Mouse (Mus musculus) hindbrain, embryonic 14.5 days (tissue): Measurements from ENCODE around the gene Fam222a. TPM values are rescaled to one million over a fixed set of nuclear protein-coding genes. Genes with fewer than 3 reads are reported as not detected.
A peak's percentile ranks its signal among the peaks of the same experiment; 100 is the strongest.

Experiments
- ATAC-seq: fragments of 200-750 bp; cut with Nextera tagmentation; 2 replicates; pipeline ENCODE4 v1.8.0; 2017; ENCODE audit warnings: moderate number of reproducible peaks, mild to moderate bottlenecking, moderate TSS enrichment, moderate library complexity; ENCODE audit not compliant: low FRiP score
- DNase-seq: peaks from one replicate; pipeline ENCODE4 v3.0.0-alpha.2; 2015; ENCODE audit warnings: low spot score
- H3K27ac ChIP-seq: fragments of 300-500 bp; sonication (generic); 2 replicates; pipeline ENCODE4 v1.5.1; 2014; ENCODE audit warnings: mild to moderate bottlenecking, moderate library complexity
- H3K27me3 ChIP-seq: fragments of 300-500 bp; sonication (generic); 2 replicates; pipeline ENCODE4 v1.6.1; 2014; ENCODE audit warnings: mild to moderate bottlenecking, low read length, mixed read lengths; ENCODE audit not compliant: control insufficient read depth, insufficient read depth
- H3K36me3 ChIP-seq: fragments of 300-500 bp; sonication (generic); replicated peaks from 2 replicates; pipeline ENCODE4 v1.6.1; 2014; ENCODE audit not compliant: control insufficient read depth, insufficient read depth
- H3K4me1 ChIP-seq: fragments of 300-500 bp; sonication (generic); replicated peaks from 2 replicates; pipeline ENCODE4 v1.6.1; 2014; ENCODE audit warnings: antibody characterized with exemption, low read length, mixed read lengths; ENCODE audit not compliant: control insufficient read depth, insufficient read depth
- H3K4me2 ChIP-seq: fragments of 300-500 bp; sonication (generic); replicated peaks from 2 replicates; pipeline ENCODE4 v1.6.1; 2014; ENCODE audit warnings: mild to moderate bottlenecking, moderate library complexity
- H3K4me3 ChIP-seq: fragments of 300-500 bp; sonication (generic); replicated peaks from 2 replicates; pipeline ENCODE4 v1.5.1; 2014; ENCODE audit warnings: mild to moderate bottlenecking, low read length
- H3K9ac ChIP-seq: fragments of 300-500 bp; sonication (generic); 2 replicates; pipeline ENCODE4 v1.6.1; 2014
- H3K9me3 ChIP-seq: fragments of 300-500 bp; sonication (generic); 2 replicates; pipeline ENCODE4 v1.6.1; 2016; ENCODE audit warnings: low read length; ENCODE audit not compliant: control insufficient read depth
- WGBS: fragments of 180-500 bp; shearing (Covaris S2); extraction: QIAGEN DNeasy Blood & Tissue Kit; methylation state at CpG from one replicate; pipeline ENCODE4 v1.1.7; 2014; 5-methylcytosine and 5-hydroxymethylcytosine counted together
- polyA plus RNA-seq: library from polyadenylated mRNA; unstranded; fragments of >200 nt; fragmentation: Nextera tagmentation; extraction: Ambion mirVana; gene quantifications from 2 replicates; pipeline ENCODE4 v1.2.1, GENCODE M21; 2014

The Fam222a gene
- polyA plus RNA-seq, 1 experiment from 2014 or later = 6.6 TPM

- DNase-seq (no peak), ATAC-seq (no peak)
- H3K4me3 ChIP-seq = no peak overlapping the region
- H3K9ac ChIP-seq = peak overlapping the region; percentile 43
- H3K36me3 ChIP-seq = peaks cover 7% of the 10 kb centered on the region; the same call in 1 of the 2 replicates
- H3K27ac ChIP-seq = peak overlapping the region; percentile 63; the same call in 1 of the 2 replicates
- no peaks in the 10 kb centered on the region for H3K9me3 ChIP-seq
- WGBS = 51% methylated on average over 12 of the region's 12 CpGs
- H3K27me3 ChIP-seq = no peaks in the 10 kb centered on the region
- H3K4me2 ChIP-seq = peak overlapping the region; percentile 17
- H3K4me1 ChIP-seq = peaks cover 68% of the 10 kb centered on the region
Observed at GRCm38 (mm10) chr5:114593161-114593821, 25.5 kb downstream of the Fam222a start.

DNA sequence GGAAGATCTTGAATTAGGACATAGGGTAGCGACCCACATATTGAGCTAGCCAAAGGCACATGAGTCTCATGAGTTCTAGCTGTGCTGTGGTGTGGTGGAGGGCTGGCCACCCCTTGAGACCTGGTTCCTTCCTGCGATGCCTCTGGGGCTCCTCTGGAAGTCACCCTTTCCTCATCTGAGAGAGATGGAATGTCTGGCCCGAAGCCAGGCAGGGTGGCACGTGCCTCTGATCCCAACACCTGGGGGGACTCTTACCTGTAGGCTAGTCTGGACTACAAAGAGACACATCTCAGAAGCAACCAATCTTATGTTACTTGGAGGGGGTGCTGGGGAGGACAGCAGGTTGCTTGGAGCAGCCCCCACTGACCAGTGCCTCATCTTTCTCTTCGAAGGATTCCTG lies 26.1 kb downstream of the Fam222a start:
- no peaks in the 10 kb centered on the region for H3K9me3 ChIP-seq
- H3K27me3 ChIP-seq = no peaks in the 10 kb centered on the region
- no peak overlapping the region for H3K4me2 ChIP-seq
- H3K36me3 ChIP-seq = peaks cover 7% of the 10 kb centered on the region; the same call in 1 of the 2 replicates
- H3K4me1 ChIP-seq = peaks cover 62% of the 10 kb centered on the region
- WGBS = 89% methylated on average over 5 of the region's 5 CpGs
- no peak overlapping the region for H3K9ac ChIP-seq
- H3K27ac ChIP-seq = no peak overlapping the region
- ATAC-seq (no peak), DNase-seq (no peak)
- no peak overlapping the region for H3K4me3 ChIP-seq

GRCm38 (mm10) chr5:114594741-114595241 lies 27.0 kb downstream of the Fam222a start:
- H3K4me2 ChIP-seq = no peak overlapping the region
- H3K36me3 ChIP-seq = peaks cover 7% of the 10 kb centered on the region; the same call in 1 of the 2 replicates
- DNase-seq (no peak), ATAC-seq (no peak)
- no peak overlapping the region for H3K9ac ChIP-seq
- 85% methylated on average over 15 of the region's 15 CpGs for WGBS
- H3K4me1 ChIP-seq = peaks cover 54% of the 10 kb centered on the region
- no peaks in the 10 kb centered on the region for H3K9me3 ChIP-seq
- H3K27me3 ChIP-seq = no peaks in the 10 kb centered on the region
- H3K4me3 ChIP-seq = no peak overlapping the region
- H3K27ac ChIP-seq = no peak overlapping the region

DNA sequence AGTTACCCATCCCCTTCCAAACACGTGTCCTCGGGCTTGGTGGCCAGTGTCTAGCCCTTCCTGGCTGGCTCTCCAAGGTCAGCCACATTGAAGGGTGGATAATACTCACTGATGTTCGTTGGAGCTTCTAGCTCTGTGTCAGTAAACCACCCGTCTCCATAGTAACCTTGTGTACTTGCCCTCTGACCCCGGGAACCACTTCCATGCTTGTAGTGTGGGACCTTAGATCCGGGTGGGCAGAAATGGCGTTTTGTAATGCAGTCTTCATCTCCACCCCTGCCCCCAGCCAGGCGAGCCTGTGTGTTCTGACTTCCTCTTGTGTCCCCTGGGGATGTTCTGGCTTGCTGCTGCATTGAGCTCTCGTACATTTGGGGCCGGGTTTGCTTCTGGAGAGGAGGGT lies 28.8 kb downstream of the Fam222a start:
- Histone ChIP-seq H3K4me2 (no peak overlapping the region), H3K9ac (no peak overlapping the region), H3K27me3 (no peaks in the 10 kb centered on the region), H3K9me3 (no peaks in the 10 kb centered on the region), H3K4me1 (peaks cover 36% of the 10 kb centered on the region), H3K27ac (no peak overlapping the region), H3K36me3 (peaks cover 7% of the 10 kb centered on the region; the same call in 1 of the 2 replicates), H3K4me3 (no peak overlapping the region)
- DNase-seq (no peak), ATAC-seq (no peak)
- 22% methylated on average over 10 of the region's 10 CpGs for WGBS

- H3K27ac ChIP-seq = peak overlapping the region; percentile 29; the same call in 1 of the 2 replicates
- H3K4me2 ChIP-seq = no peak overlapping the region
- peaks cover 30% of the 10 kb centered on the region for H3K4me1 ChIP-seq
- no peaks in the 10 kb centered on the region for H3K27me3 ChIP-seq
- DNase-seq (no peak), ATAC-seq (no peak)
- no peak overlapping the region for H3K9ac ChIP-seq
- H3K4me3 ChIP-seq = no peak overlapping the region
- H3K9me3 ChIP-seq = no peaks in the 10 kb centered on the region
- H3K36me3 ChIP-seq = peaks cover 7% of the 10 kb centered on the region; the same call in 1 of the 2 replicates
- 44% methylated on average over 8 of the region's 8 CpGs for WGBS
Observed at GRCm38 (mm10) chr5:114597222-114597621, 29.4 kb downstream of the Fam222a start.

DNA sequence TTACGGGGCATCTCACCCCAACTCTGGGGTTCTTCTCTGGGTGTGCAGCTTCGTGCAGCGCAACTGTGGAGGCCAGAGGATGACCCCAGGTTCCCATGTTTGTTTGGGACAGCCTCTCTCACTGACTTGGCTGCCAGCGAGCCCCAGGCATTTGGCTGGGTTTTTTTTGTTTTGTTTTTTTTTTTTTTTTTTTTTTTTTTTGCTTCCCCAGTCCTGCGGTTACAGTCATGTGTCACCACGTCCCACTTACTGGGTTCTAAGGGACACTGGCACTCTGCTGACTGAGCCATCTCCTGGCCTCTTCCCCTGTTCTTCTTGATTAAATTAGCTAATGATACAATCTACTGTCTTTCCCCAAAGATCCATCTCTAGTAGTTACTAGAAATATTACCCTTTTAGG lies 29.8 kb downstream of the Fam222a start:
- no peaks in the 10 kb centered on the region for H3K9me3 ChIP-seq
- no peak overlapping the region for H3K9ac ChIP-seq
- no peaks in the 10 kb centered on the region for H3K27me3 ChIP-seq
- ATAC-seq (no peak), DNase-seq (no peak)
- peak overlapping the region; percentile 29; the same call in 1 of the 2 replicates for H3K27ac ChIP-seq
- peaks cover 25% of the 10 kb centered on the region for H3K4me1 ChIP-seq
- no peak overlapping the region for H3K4me3 ChIP-seq
- H3K36me3 ChIP-seq = peaks cover 7% of the 10 kb centered on the region; the same call in 1 of the 2 replicates
- H3K4me2 ChIP-seq = no peak overlapping the region
- WGBS = 52% methylated on average over 6 of the region's 6 CpGs

- H3K4me1 ChIP-seq = peaks cover 29% of the 10 kb centered on the region
- no peak for ATAC-seq
- H3K9me3 ChIP-seq = no peaks in the 10 kb centered on the region
- no peak overlapping the region for H3K4me3 ChIP-seq
- H3K27me3 ChIP-seq = no peaks in the 10 kb centered on the region
- no peak overlapping the region for H3K27ac ChIP-seq
- H3K4me2 ChIP-seq = no peak overlapping the region
- no peak overlapping the region for H3K9ac ChIP-seq
- WGBS = 79% methylated on average over 8 of the region's 8 CpGs
- DNase-seq = no peak
- no peaks in the 10 kb centered on the region for H3K36me3 ChIP-seq
Observed at GRCm38 (mm10) chr5:114602012-114602411, 34.2 kb downstream of the Fam222a start.

GRCm38 (mm10) chr5:114603975-114604374 lies 36.2 kb downstream of the Fam222a start:
- WGBS = 81% methylated on average over 5 of the region's 5 CpGs
- H3K27ac ChIP-seq = no peak overlapping the region
- no peak for DNase-seq

DNA sequence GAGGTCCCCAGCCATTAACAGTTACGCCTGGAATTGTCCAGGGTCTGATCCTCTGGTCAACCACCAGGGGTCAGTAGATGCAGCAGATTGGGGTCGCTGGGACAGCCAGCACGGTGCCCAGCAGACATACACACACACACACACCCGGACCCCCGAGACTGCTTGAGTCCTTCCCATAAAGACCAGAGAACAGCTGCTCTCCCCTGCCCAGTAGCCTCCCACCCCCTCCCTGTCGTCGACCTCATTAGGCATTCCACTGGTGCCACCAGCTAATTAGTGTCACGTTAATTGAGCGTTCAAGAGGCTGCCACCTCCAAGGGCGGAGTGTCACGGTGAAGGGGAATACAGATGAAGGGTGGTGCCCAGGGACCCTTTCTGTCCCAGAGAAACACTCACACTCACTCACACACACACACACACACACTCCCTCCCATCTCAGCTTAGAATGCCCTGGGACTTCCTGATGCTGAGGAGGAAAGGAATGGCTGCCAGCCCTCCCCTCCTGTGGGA lies 37.0 kb downstream of the Fam222a start:
- no peaks in the 10 kb centered on the region for H3K27me3 ChIP-seq
- 0 out of 2 replicates have a peak overlapping the region, but pooled peaks have one; percentile 3 for H3K9ac ChIP-seq
- peak overlapping the region; percentile 63 for H3K27ac ChIP-seq
- ATAC-seq (peak; percentile 38), DNase-seq (peak; percentile 34)
- H3K36me3 ChIP-seq = no peaks in the 10 kb centered on the region
- no peak overlapping the region for H3K4me3 ChIP-seq
- H3K4me1 ChIP-seq = peaks cover 50% of the 10 kb centered on the region
- H3K9me3 ChIP-seq = no peaks in the 10 kb centered on the region
- 0 out of 2 replicates have a peak overlapping the region, but pooled peaks have one; percentile 11 for H3K4me2 ChIP-seq
- WGBS = 8% methylated on average over 11 of the region's 11 CpGs

More at GRCm38 (mm10) chr5:114603975-114604374, 36.2 kb downstream of the Fam222a start:
- no peak overlapping the region for H3K9ac ChIP-seq
- no peaks in the 10 kb centered on the region for H3K9me3 ChIP-seq
- H3K4me3 ChIP-seq = no peak overlapping the region
- no peak for ATAC-seq
- H3K36me3 ChIP-seq = no peaks in the 10 kb centered on the region
- peaks cover 41% of the 10 kb centered on the region for H3K4me1 ChIP-seq
- no peaks in the 10 kb centered on the region for H3K27me3 ChIP-seq
- no peak overlapping the region for H3K4me2 ChIP-seq
